Mouse (Mus musculus) CH12.LX (cell line): ENCODE results near the gene March1.

Experiments
- CHD2 ChIP-seq: IDR thresholded peaks from 2 replicates; pipeline ENCODE4 v1.6.1; 2011; ENCODE audit warnings: low read length, improper control_type of control experiment
- CTCF ChIP-seq, 2 experiments: IDR thresholded peaks in 1 of 2; conservative IDR thresholded peaks in 1 of 2; 2 replicates each; pipeline ENCODE4 v1.5.1; 2011 to 2012; ENCODE audit warnings: low read depth in 2 of 2, low read length in 2 of 2, improper control_type of control experiment in 1 of 2, inconsistent platforms in 1 of 2, mild to moderate bottlenecking in 1 of 2, moderate library complexity in 1 of 2
- ETS1 ChIP-seq: conservative IDR thresholded peaks from 2 replicates; pipeline ENCODE4 v1.6.1; 2012; ENCODE audit warnings: low read depth, mild to moderate bottlenecking, inconsistent platforms, low read length, improper control_type of control experiment, moderate library complexity
- POLR2A ChIP-seq: IDR thresholded peaks from 2 replicates; pipeline ENCODE4 v1.6.1; 2011; ENCODE audit warnings: low read depth, mild to moderate bottlenecking, improper control_type of control experiment, low read length
- RCOR1 ChIP-seq: conservative IDR thresholded peaks from 2 replicates; pipeline ENCODE4 v1.6.1; 2012; ENCODE audit warnings: low read depth, mild to moderate bottlenecking, inconsistent platforms, low read length, improper control_type of control experiment
- SIN3A ChIP-seq: IDR thresholded peaks from 2 replicates; pipeline ENCODE4 v1.6.1; 2012; ENCODE audit warnings: low read length, improper control_type of control experiment, inconsistent platforms
- USF1 ChIP-seq: IDR thresholded peaks from 2 replicates; pipeline ENCODE4 v1.6.1; 2014; ENCODE audit warnings: low read depth, mild to moderate bottlenecking, inconsistent platforms, low read length, improper control_type of control experiment
- USF2 ChIP-seq: conservative IDR thresholded peaks from 2 replicates; pipeline ENCODE4 v1.6.1; 2011; ENCODE audit warnings: low read depth, low read length, improper control_type of control experiment

- no peak for TF ChIP-seq USF2
- no peak for TF ChIP-seq USF1
- no peak for TF ChIP-seq RCOR1
- TF ChIP-seq ETS1 = no peak
- no peak for TF ChIP-seq CHD2
- TF ChIP-seq SIN3A = no peak
- TF ChIP-seq POLR2A = no peak
- no peak for TF ChIP-seq CTCF (conservative IDR thresholded peaks at IDR 0.05 in 1 of 2, IDR thresholded peaks at IDR 0.05 in 1 of 2; ENCODE audit: low read depth in 2 of 2, low read length in 2 of 2)
These were observed 902.9 kb downstream of the March1 start for GRCm38 (mm10) chr8:66520576-66520975.
